Mouse (Mus musculus) cortical plate, adult 2 months (tissue): ENCODE results near the gene 9930111J21Rik1.
"Not testable (repeated sequence)": the region's sequence is repeated elsewhere in the genome, so short reads cannot be mapped to it uniquely, and the experiment has no call there.

Source experiments
- CTCF ChIP-seq: fragments of 200-500 bp; IDR thresholded peaks from 2 replicates; pipeline ENCODE4 v1.5.1; 2011; ENCODE audit warnings: mild to moderate bottlenecking, control low read depth, low read length; ENCODE audit not compliant: insufficient read depth; ENCODE audit errors: extremely low read depth
- POLR2A ChIP-seq: fragments of 200-500 bp; IDR thresholded peaks from 2 replicates; pipeline ENCODE4 v1.6.1; 2011; ENCODE audit warnings: mild to moderate bottlenecking, low read length, control low read depth; ENCODE audit not compliant: insufficient read depth; ENCODE audit errors: extremely low read depth

- TF ChIP-seq CTCF, POLR2A: not testable (repeated sequence)
Measured at GRCm38 (mm10) chr11:48935291-48935690, 43.9 kb downstream of the 9930111J21Rik1 start.
